Mouse (Mus musculus): ENCODE measurements around the gene Aqr. TPM values are rescaled to one million over a fixed set of nuclear protein-coding genes. Genes with fewer than 3 reads are reported as not detected.
A peak's percentile ranks its signal among the peaks of the same experiment; 100 is the strongest.

Gene Aqr
- total RNA-seq, 1 experiment from 2014 or later: 40.9 TPM

GRCm38 (mm10) chr2:114060071-114060591 is 126.7 kb downstream of the Aqr start:
- no peak for DNase-seq

GRCm38 (mm10) chr2:114059608-114060007 is 127.2 kb downstream of the Aqr start:
- DNase-seq: no peak

GRCm38 (mm10) chr2:114058226-114058796 is 128.5 kb downstream of the Aqr start:
- DNase-seq: no peak

- DNase-seq: peak; percentile 73
Measured at GRCm38 (mm10) chr2:114057303-114057853, 129.4 kb downstream of the Aqr start.

GRCm38 (mm10) chr2:114054129-114054528 is 132.7 kb downstream of the Aqr start:
- no peak for DNase-seq

- no peak for DNase-seq
Measured at GRCm38 (mm10) chr2:114052696-114053598, 133.9 kb downstream of the Aqr start, which contains the start of gene Actc1. Gene Actc1, minus strand, starts transcription at chr2:114053548.

GRCm38 (mm10) chr2:114051871-114052241 is 135.0 kb downstream of the Aqr start:
- no peak for DNase-seq

Small RNA genes lying within 50 kb of the gene (microRNA-seq; reads per million reads assigned to microRNA genes)
- gene Mir7002: 0 reads per million in 2 experiments

Other genes with a start within 250 kb of the Aqr start
- 3.4 and 5.3 TPM in 2 replicates for gene Gjd2, start 173.4 kb downstream of the Aqr start, total RNA-seq (2021)
- not detected in 2 replicates for gene Actc1, start 133.5 kb downstream of the Aqr start, total RNA-seq (2021)
- 11.6 and 11.9 TPM in 2 replicates for gene Zfp770, start 14.4 kb upstream of the Aqr start, total RNA-seq (2021)

All from adrenal gland, postnatal 25 days (tissue).